Mouse (Mus musculus) kidney, adult 9 months (tissue): ENCODE measurements around the gene Nol4l.

Experiments used
- DNase-seq: peaks from one replicate; pipeline ENCODE4 v3.0.0; 2022

Nol4l gene

GRCm38 (mm10) chr2:153404062-153404461, 125.7 kb downstream of the Nol4l start:
- DNase-seq = no peak

GRCm38 (mm10) chr2:153399166-153399565, 130.6 kb downstream of the Nol4l start:
- DNase-seq = no peak

GRCm38 (mm10) chr2:153397790-153398515, 131.8 kb downstream of the Nol4l start:
- no peak for DNase-seq

- no peak for DNase-seq
Measured at GRCm38 (mm10) chr2:153393045-153393444, 136.7 kb downstream of the Nol4l start.

GRCm38 (mm10) chr2:153389831-153390230, 139.9 kb downstream of the Nol4l start:
- DNase-seq = no peak

GRCm38 (mm10) chr2:153380479-153380878, 149.3 kb downstream of the Nol4l start:
- no peak for DNase-seq

GRCm38 (mm10) chr2:153375380-153375779, 154.4 kb downstream of the Nol4l start:
- no peak for DNase-seq

GRCm38 (mm10) chr2:153370871-153371270, 158.9 kb downstream of the Nol4l start:
- DNase-seq = no peak

GRCm38 (mm10) chr2:153364531-153364930, 165.2 kb downstream of the Nol4l start:
- DNase-seq = peak; percentile 63

- no peak for DNase-seq
Measured at GRCm38 (mm10) chr2:153361101-153361710, 168.6 kb downstream of the Nol4l start.
